ENCODE assay signal across 10 mouse cellular contexts in genomic region chr1:53753501-53753900, GRCm38 (mm10). TPM values are rescaled to one million over a fixed set of nuclear protein-coding genes. Genes with fewer than 3 reads are reported as not detected.
DNase-seq lines count a peak whose midpoint lies in the region; ATAC-seq and TF ChIP-seq lines count a peak whose summit lies in the region.
"Not testable (repeated sequence)": the region's sequence is repeated elsewhere in the genome, so short reads cannot be mapped to it uniquely, and the experiment has no call there.
"Had no signal": no experiment of that assay in that cellular context is flagged by ENCODE, and none has a peak within 500 bp of the region (broad histone marks: within the 10 kb centered on the region; RNA-seq: fewer than 3 reads in every experiment).

No protein-coding gene starts in this region.

- H3K27ac ChIP-seq in forebrain, embryonic 14.5 days (ENCODE audit: low read depth, low read length) = not testable (repeated sequence)

- H3K4me3 ChIP-seq in forebrain, embryonic 14.5 days (ENCODE audit: low read depth, low read length) = not testable (repeated sequence)

- 77% methylated on average over 2 of the region's 2 CpGs for WGBS in forebrain, embryonic 14.5 days

- not testable (repeated sequence) for H3K4me2 ChIP-seq in forebrain, embryonic 14.5 days (ENCODE audit: low read length)

- ATAC-seq in forebrain, embryonic 14.5 days = not testable (repeated sequence)

- not testable (repeated sequence) for H3K4me1 ChIP-seq in forebrain, embryonic 14.5 days (ENCODE audit: control insufficient read depth, insufficient read depth, low read length)

- not testable (repeated sequence) for TF ChIP-seq POLR2A in brain, embryonic 14.5 days (IDR thresholded peaks at IDR 0.05; ENCODE audit: borderline replicate concordance, extremely low read depth, insufficient read depth, insufficient read length, poor library complexity, severe bottlenecking)

- DNase-seq in 3T3-L1 (ENCODE audit: low read depth, low spot score) (peak; percentile 53), NIH3T3 (ENCODE audit: low read depth) (peak; percentile 14), adipocyte (ENCODE audit: low spot score) (peak; percentile 73)
- DNase-seq in Muller cell, postnatal 12 days (ENCODE audit: inconsistent ontology term) = peak; percentile 31
- peak; percentile 11 for DNase-seq in brain, embryonic 14.5 days (ENCODE audit: low read depth)
- DNase-seq in forebrain, embryonic 14.5 days (ENCODE audit: low spot score) = peak; percentile 4
- peak; percentile 19 for DNase-seq in splenic B cell, adult 2 months (ENCODE audit: low read depth, low spot score)

- TF ChIP-seq CTCF in brain, embryonic 14.5 days (IDR thresholded peaks at IDR 0.05; ENCODE audit: borderline replicate concordance, extremely low read depth, insufficient read depth, insufficient read length) = not testable (repeated sequence)

- not testable (repeated sequence) for H3K27me3 ChIP-seq in forebrain, embryonic 14.5 days (replicated peaks; ENCODE audit: control insufficient read depth, insufficient read depth, low read length); splenic B cell, adult 2 months (ENCODE audit: control insufficient read depth, insufficient read depth, low read length, poor library complexity, severe bottlenecking)

- not testable (repeated sequence) for H3K9me3 ChIP-seq in forebrain, embryonic 14.5 days (replicated peaks; ENCODE audit: control insufficient read depth, low read length)

- not testable (repeated sequence) for H3K36me3 ChIP-seq in forebrain, embryonic 14.5 days (ENCODE audit: control insufficient read depth, insufficient read depth, low read length)
- H3K36me3 ChIP-seq in splenic B cell, adult 2 months (ENCODE audit: control insufficient read depth, insufficient read depth, low read length, poor library complexity, severe bottlenecking) = peaks cover 10% of the 10 kb centered on the region

- not testable (repeated sequence) for H3K9ac ChIP-seq in forebrain, embryonic 14.5 days (ENCODE audit: low read length)

RNA-seq across cellular contexts. Expression of gene Stk17b, which starts 31.5 kb away (rescaled TPM):
- 2.2 and 2.6 TPM in 2 replicates for polyA plus RNA-seq in brain, embryonic 14.5 days (2012; rRNA removed)
- polyA plus RNA-seq in forebrain, embryonic 14.5 days (2014; fragmentation: Nextera tagmentation; extraction: Ambion mirVana) = 7.4 and 7.7 TPM in 2 replicates

RNA-seq across cellular contexts. Expression of gene Dnah7a, which starts 46.9 kb away (rescaled TPM):
- polyA plus RNA-seq in brain, embryonic 14.5 days (2012; rRNA removed) = 7.8 and 10.7 TPM in 2 replicates
- polyA plus RNA-seq in forebrain, embryonic 14.5 days (2014; fragmentation: Nextera tagmentation; extraction: Ambion mirVana) = 8.1 and 8.7 TPM in 2 replicates
- polyA plus RNA-seq: adrenal gland, adult 2 months; C2C12; G1E had no signal

Comparison
In these comparisons a context has a peak if more than half of its experiments do, and no peak if none do; other contexts are left out.
1. DNase-seq: peak in every context shown above with its lines; median percentile 73 in adipocyte; 53 in 3T3-L1; 31 in Muller cell, postnatal 12 days; 19 in splenic B cell, adult 2 months; 14 in NIH3T3; 11 in brain, embryonic 14.5 days; 4 in forebrain, embryonic 14.5 days.